Mouse (Mus musculus): Measurements from ENCODE around the gene Klhl32.
"Not testable (repeated sequence)": the region's sequence is repeated elsewhere in the genome, so short reads cannot be mapped to it uniquely, and the experiment has no call there.

DNA sequence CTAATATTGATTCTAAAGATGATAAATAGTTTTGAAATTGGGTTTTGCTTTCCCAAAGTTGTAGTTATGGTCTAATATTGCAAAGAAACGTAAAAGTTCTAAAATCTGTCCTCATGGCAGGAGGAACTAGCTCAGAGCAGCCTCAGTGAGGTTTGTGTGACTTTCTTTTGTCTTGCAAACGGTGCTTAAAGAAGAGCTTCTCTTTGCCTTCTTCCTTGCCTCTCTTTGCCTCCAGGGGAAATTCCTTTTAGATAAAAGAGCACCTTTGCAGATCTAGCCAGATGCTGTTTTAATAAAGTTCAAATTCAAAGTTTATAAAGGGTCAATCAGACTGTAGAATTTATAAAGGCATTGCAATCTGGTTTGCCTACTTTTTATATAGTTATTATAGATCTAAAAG is 38.5 kb upstream of the Klhl32 start:
- not testable (repeated sequence) for TF ChIP-seq CTCF (IDR thresholded peaks at IDR 0.05; ENCODE audit: low read depth, low read length); POLR2A (IDR thresholded peaks at IDR 0.05; ENCODE audit: insufficient read depth, low read length); EP300 (IDR thresholded peaks at IDR 0.05; ENCODE audit: insufficient read depth, low read depth, low read length)

Measured in ES-Bruce4 (cell line).